Mouse (Mus musculus): ENCODE results near the gene Exosc10. TPM values are rescaled to one million over a fixed set of nuclear protein-coding genes. Genes with fewer than 3 reads are reported as not detected.

Exosc10 gene
- total RNA-seq, 1 experiment from 2014 or later: 55.2 TPM

GRCm38 (mm10) chr4:148573222-148573621, 15.0 kb downstream of the Exosc10 start:
- DNase-seq: no peak

GRCm38 (mm10) chr4:148580765-148581164, 22.5 kb downstream of the Exosc10 start:
- DNase-seq: no peak

DNA sequence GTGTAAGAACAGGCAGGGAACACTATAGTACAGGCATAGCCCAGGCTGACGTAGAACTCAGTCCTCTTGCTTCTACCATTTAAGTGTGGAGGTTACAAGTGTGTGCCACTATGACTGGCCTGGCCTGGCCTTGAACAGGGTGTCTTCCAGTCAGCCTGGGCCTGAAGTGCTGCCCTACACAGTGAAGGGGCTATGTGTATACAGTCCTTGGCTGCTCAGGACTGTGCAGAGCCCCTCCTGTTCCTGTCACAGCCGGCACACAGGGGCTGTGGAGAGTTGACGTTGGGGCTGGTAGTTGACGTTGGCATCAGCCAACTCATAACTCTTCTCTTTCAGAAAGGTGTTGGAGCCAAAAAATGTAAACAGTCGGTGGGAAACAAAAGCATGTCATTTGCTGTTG, 23.2 kb downstream of the Exosc10 start:
- no peak for DNase-seq

GRCm38 (mm10) chr4:148583257-148583656, 25.0 kb downstream of the Exosc10 start:
- DNase-seq: no peak

DNA sequence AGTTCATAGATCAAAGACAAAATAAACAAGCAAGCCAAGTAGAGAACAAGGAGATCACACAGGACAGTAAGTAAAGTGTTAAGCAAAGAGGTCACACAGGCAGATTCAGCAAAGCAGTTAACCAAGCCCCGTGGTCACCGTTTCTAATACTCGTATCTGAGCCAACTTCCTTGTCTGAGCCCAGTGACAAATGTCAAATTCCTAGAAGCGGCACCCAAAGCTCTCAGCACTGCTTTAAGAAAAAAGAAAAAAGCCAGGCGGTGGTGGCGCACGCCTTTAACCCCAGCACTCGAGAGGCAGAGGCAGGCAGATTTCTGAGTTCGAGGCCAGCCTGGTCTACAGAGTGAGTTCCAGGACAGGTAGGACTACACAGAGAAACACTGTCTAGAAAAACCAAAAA, 28.4 kb downstream of the Exosc10 start:
- DNase-seq: no peak

DNA sequence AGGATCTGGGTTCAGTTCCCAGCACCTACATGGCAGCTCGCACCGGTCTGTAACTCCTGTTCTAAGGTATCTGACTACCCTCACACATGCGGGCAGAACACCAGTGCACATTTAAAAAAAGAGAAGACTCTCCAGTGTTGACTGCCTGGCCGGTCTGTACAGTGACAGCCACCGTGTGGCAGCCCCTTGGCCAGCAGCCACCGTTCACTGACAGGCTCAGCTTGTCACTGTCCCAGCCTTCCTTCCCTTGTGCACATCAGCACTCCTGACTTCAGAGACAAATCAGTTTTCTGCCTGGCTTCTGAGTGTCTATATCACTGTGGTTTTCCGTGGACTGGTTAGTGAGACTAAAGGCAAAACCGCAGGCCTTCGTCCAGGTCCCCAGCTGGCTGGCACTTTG, 30.6 kb downstream of the Exosc10 start:
- no peak for DNase-seq

DNA sequence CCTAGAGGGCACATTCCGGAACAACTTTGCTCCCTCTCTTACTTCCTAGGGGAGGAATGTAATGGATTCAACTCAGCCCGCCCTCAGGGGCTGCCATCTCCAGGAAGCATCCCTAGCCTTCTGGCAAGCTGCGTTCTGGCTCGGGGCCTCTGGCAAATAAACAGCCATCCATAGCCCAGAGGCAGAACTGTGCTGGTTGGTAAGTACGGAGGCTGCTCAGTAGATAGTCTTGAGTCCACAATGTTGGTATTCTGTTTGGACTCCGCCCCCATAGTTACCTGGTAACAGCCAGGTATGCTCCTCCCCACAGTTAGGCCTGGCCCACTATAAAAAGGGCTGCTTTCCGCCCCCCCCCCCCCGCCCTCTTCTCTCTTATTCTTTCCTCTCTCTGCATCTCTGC, 31.3 kb downstream of the Exosc10 start:
- DNase-seq: no peak

DNA sequence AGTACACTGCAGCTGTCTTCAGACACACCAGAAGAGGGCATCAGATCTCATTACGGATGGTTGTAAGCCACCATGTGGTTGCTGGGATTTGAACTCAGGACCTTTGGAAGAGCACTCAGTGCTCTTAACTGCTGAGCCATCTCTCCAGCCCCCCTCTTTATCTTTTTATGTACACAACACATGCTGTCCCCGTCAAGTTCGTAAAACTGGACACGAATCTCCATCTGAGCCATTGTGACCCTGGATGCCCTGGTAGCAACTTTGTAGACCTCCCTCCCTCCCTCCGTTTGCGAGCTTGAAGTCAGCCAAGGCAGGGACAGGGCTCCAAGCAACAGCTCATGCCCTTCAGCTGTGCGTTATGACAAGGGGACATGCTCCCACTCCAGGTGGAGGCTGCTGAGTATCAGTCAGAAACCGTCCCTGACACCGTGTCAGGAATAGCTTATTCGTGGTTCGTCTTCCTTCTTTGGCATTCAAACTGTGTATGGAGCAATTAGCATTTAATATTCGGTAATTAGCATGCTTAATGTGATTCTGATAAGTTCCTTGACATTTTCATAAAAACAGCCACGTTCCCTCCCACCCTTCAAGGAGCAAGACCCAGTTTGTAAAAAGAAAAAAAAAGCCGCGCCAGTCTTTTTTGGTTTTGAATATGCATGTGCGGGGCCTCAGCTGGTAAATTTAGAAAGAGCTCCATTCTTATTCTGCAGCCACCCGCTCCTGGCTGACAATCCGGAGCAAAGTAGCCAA, 32.4 kb downstream of the Exosc10 start:
- DNase-seq: no peak

DNA sequence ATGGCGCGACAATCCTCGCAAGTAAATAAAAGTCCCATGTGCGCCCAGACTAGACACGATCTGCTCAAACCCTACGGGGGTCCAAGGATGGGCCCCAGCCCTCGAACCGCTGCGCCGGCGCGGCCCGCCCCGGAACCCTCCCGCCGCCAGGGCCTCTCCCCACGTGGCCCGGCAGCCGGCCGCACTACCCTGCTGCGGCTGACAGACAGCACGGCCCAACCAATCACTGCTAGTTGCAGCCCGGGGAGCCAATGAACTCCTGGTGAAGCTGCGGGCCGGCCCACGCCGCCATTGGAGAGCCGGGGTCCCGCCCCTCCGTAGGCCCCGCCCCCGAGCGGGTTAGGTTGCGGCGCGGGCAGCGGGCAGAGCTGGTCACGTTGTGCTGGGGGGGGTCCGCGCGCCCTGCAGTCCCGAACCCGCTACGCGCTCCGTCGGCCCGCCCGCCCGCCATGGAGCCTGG, 33.0 kb downstream of the Exosc10 start, which contains the start of gene Srm:
Gene Srm (plus strand): TSS at position 333 of the 460 bp plus-strand sequence.
- peak; percentile 98 for DNase-seq

DNA sequence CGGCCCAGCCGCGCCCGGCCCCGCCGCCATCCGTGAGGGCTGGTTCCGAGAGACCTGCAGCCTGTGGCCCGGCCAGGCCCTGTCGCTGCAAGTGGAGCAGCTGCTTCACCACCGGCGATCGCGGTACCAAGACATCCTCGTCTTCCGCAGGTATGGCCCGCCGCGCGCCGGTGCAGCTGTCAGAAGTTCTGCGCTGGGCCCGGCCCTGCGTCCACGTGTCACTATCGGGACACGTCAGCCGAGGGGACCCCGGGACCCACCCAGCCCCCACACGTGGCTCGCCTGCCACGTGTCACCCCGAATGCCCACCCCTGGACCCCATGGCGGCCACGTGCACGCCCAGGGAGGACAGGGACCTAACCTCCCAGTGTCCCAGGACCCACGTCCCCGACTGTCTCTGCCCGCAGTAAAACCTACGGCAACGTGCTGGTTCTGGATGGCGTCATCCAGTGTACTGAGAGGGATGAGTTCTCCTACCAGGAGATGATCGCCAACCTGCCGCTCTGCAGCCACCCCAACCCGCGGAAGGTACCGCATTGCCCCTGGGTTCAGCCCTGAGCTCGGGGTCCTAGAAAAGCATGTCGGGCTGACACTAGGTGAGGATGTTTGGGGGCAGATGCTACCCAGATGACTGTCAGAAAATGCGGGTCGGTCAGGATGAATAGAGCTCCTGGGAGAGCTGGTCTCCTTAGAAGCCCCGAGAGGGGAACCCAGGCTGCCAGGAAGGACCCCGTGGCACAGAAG, 33.6 kb downstream of the Exosc10 start:
- DNase-seq: peak; percentile 49

- DNase-seq: no peak
Observed at GRCm38 (mm10) chr4:148593996-148594395, 35.8 kb downstream of the Exosc10 start.

GRCm38 (mm10) chr4:148595916-148596315, 37.7 kb downstream of the Exosc10 start:
- no peak for DNase-seq

- no peak for DNase-seq
Observed at GRCm38 (mm10) chr4:148596731-148597130, 38.5 kb downstream of the Exosc10 start.

DNA sequence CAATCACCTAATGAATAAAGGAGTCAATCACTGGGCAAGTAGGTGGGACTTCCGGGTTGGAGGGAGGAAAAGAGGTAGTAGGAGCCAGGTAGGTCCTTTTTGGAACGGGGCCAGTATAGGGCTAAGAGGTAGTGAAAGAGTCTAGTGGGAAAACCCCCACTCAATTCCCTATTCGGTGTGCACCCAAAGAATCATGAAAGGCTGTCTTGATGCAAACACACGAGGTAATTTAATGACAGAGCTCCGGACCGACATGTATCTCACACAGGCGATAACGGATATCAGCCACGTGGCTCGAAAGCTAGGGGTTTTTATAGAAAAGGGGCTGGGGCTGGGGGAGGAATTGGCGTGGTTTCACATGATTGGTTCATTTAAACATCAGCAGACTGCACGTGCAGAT, 40.6 kb downstream of the Exosc10 start:
- DNase-seq: no peak

GRCm38 (mm10) chr4:148600316-148600715, 42.1 kb downstream of the Exosc10 start:
- DNase-seq: no peak

DNA sequence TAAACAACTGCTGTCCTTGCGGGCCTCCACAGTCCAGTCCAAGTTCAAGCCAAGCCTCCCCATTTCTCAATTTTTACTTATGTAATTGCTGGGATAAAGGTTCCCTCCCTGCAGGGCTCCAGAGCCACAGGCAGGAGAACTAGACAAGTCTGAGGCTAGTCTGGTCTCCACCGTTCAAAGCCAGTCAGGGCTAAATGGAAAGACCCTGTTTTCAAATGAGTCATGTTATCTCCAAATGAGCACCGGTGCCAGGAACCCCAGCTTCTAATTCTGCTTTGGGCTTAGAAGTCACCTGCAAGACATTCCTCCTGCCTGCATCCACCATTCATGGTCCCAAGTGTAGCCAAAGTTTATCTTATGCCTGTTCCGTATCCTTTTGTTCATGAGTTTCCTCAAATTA, 43.6 kb downstream of the Exosc10 start:
- DNase-seq: no peak

GRCm38 (mm10) chr4:148602357-148603120, 44.3 kb downstream of the Exosc10 start, which contains the start of gene Masp2:
Masp2 (plus strand) TSS chr4:148602554.
- no peak for DNase-seq

DNA sequence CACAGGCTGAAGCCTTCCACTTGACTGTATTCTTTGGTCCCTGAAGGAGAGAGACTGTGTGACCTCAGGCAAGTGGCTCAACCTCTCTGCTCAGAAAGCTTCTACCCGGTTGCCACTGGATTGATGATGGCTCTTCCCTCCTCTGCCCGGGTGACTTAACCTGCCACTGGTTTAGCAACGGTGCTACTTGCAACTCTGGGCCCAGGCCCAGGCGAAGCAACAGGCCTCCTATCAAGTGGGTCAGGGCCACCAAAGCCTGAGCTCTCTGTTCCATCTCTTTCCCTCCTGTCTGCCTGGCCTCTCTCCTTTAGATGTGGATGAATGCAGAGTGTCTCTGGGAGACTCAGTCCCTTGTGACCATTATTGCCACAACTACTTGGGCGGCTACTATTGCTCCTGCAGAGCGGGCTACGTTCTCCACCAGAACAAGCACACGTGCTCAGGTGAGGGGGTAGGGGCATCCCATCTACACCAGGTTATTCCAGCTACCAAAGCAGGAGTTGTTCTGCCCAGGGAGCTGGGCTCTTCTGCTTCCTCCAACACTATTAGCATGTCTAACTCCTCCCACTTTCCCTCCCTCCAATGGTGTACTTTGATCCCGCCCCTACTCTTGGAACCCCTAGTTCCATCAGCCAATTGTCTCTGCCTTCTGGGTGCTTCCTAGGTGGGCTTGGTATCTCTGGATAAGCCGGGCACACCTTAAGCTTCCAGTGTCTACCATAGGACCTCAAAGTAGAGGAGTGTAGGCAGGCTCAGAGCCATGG, 45.3 kb downstream of the Exosc10 start:
- no peak for DNase-seq

DNA sequence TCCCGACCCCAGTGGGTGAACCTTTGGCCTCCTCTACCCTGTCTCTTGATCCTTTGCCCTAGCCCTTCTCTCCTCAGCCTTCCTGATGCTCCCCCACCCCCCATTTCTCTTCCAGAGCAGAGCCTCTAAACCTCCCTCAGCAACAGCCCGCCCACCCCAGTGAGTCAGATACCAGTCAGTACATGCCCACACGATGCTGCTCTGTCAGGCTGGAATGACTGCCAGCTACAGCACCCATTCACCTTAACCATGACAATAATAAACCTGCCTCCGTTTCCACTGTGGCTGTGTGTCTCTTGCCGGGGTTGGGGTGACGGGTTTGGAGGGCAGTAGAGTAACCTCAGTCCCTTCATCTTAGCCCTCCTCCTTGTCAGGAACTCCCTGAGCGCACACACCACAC, 45.9 kb downstream of the Exosc10 start:
- DNase-seq: peak; percentile 31

GRCm38 (mm10) chr4:148604541-148605165, 46.4 kb downstream of the Exosc10 start:
- DNase-seq: peak; percentile 68

GRCm38 (mm10) chr4:148607758-148608157, 49.5 kb downstream of the Exosc10 start:
- peak; percentile 84 for DNase-seq
